Mouse (Mus musculus) hindbrain, postnatal 0 days (tissue): ENCODE measurements at regions not wholly inside any gene's neighbourhood (a gene's known extent, or its start where the extent isn't known, plus 50 kb on each side); places are given as distances from the start of the nearest gene placed in this dataset.

Source experiments
- ATAC-seq: fragments of 200-750 bp; cut with Nextera tagmentation; 2 replicates; pipeline ENCODE4 v1.8.0; 2017; ENCODE audit warnings: mild to moderate bottlenecking, moderate TSS enrichment, moderate library complexity
- DNase-seq: peaks from one replicate; pipeline ENCODE4 v3.0.0-alpha.2; 2015; ENCODE audit warnings: low spot score
- H3K27ac ChIP-seq: fragments of 300-500 bp; sonication (generic); 2 replicates; pipeline ENCODE4 v1.5.1; 2014; ENCODE audit warnings: mild to moderate bottlenecking
- H3K27me3 ChIP-seq: fragments of 300-500 bp; sonication (generic); 2 replicates; pipeline ENCODE4 v1.6.1; 2014; ENCODE audit warnings: low read length, mixed read lengths; ENCODE audit not compliant: insufficient read depth
- H3K36me3 ChIP-seq: fragments of 300-500 bp; sonication (generic); 2 replicates; pipeline ENCODE4 v1.6.1; 2014; ENCODE audit warnings: low read length, mixed read lengths; ENCODE audit not compliant: insufficient read depth
- H3K4me1 ChIP-seq: fragments of 300-500 bp; sonication (generic); 2 replicates; pipeline ENCODE4 v1.6.1; 2014; ENCODE audit warnings: antibody characterized with exemption, low read length, mixed read lengths; ENCODE audit not compliant: insufficient read depth
- H3K4me2 ChIP-seq: fragments of 300-500 bp; sonication (generic); 2 replicates; pipeline ENCODE4 v1.6.1; 2014; ENCODE audit warnings: low read depth, mild to moderate bottlenecking, low read length, moderate library complexity, mixed read lengths
- H3K4me3 ChIP-seq: fragments of 300-500 bp; sonication (generic); 2 replicates; pipeline ENCODE4 v1.5.1; 2014; ENCODE audit warnings: low read length
- H3K9ac ChIP-seq: fragments of 300-500 bp; sonication (generic); replicated peaks from 2 replicates; pipeline ENCODE4 v1.6.1; 2014; ENCODE audit warnings: mild to moderate bottlenecking, low read length, moderate library complexity, mixed read lengths
- H3K9me3 ChIP-seq: fragments of 300-500 bp; sonication (generic); 2 replicates; pipeline ENCODE4 v1.6.1; 2016; ENCODE audit warnings: low read length, mixed read lengths
- CTCF ChIP-seq: IDR thresholded peaks from 2 replicates; pipeline ENCODE4 v1.5.1; 2016; ENCODE audit warnings: antibody characterized with exemption, control low read depth, low read depth
- WGBS: fragments of 180-500 bp; shearing (Covaris S2); extraction: QIAGEN DNeasy Blood & Tissue Kit; methylation state at CpG from one replicate; pipeline ENCODE4 v1.1.7; 2014; 5-methylcytosine and 5-hydroxymethylcytosine counted together

- ATAC-seq (no peak), DNase-seq (no peak)
- Histone ChIP-seq H3K9ac (no peak overlapping the region), H3K4me1 (no peaks in the 10 kb centered on the region), H3K27ac (no peak overlapping the region), H3K9me3 (no peaks in the 10 kb centered on the region), H3K4me2 (no peak overlapping the region), H3K27me3 (no peaks in the 10 kb centered on the region), H3K4me3 (no peak overlapping the region), H3K36me3 (no peaks in the 10 kb centered on the region)
- 29% methylated on average over 7 of the region's 7 CpGs for WGBS
- no peak for TF ChIP-seq CTCF
These were observed 227.5 kb downstream of the Csl start for GRCm38 (mm10) chr10:99531992-99532391.

DNA sequence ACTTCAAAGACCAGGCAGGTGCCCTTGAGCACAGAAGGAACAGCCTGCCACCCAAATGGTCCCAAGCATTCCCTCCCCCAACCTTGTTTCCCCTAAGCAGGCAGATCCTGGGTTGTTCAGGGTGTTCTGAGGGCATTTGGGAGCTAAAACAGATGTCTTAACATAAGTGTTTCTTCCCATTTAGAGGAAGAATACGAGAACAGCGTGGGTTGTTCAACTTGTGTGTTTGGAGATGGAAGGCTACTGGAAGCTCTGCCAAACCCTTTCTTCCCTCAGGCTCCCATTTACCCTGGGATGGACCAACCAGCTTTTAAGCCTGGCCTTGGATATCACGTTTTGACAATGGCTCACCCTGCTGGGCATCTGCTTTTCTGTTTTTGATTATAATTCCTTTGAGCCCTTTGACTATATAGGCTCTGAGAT is 226.8 kb downstream of the Csl start:
- Histone ChIP-seq H3K4me3 (no peak overlapping the region), H3K4me1 (no peaks in the 10 kb centered on the region), H3K9me3 (no peaks in the 10 kb centered on the region), H3K36me3 (no peaks in the 10 kb centered on the region), H3K9ac (no peak overlapping the region), H3K4me2 (no peak overlapping the region), H3K27ac (no peak overlapping the region), H3K27me3 (no peaks in the 10 kb centered on the region)
- ATAC-seq: no peak
- TF ChIP-seq CTCF: 0 out of 2 replicates have a peak, but pooled peaks have one; percentile 14
- peak; percentile 28 for DNase-seq
- 40% methylated on average over 3 of the region's 3 CpGs for WGBS

DNA sequence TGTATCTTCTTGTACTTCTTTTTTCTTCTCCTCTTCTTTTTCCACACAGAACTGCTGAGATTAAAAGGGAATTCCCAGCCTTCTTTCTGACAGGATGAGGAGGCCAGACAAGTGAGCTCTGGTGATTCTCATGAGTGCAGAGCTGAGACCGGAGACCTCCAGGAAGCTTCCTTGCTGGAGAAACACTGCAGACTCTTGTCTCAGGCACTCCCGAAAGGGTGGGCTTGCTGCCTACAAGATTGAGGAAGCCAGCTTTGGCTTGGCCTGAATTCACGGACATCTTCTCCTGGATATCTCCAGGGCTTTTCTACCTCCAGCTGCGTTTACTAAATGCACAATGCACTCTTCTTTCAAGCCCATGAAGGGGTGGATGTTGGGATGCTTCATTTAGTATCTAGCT is 226.0 kb downstream of the Csl start:
- no peak overlapping the region for H3K27ac ChIP-seq
- DNase-seq: no peak
- 57% methylated on average over 4 of the region's 4 CpGs for WGBS
- H3K27me3 ChIP-seq: no peaks in the 10 kb centered on the region
- TF ChIP-seq CTCF: no peak
- no peaks in the 10 kb centered on the region for H3K36me3 ChIP-seq
- H3K4me1 ChIP-seq: no peaks in the 10 kb centered on the region
- H3K4me3 ChIP-seq: no peak overlapping the region
- no peak for ATAC-seq
- H3K9me3 ChIP-seq: no peaks in the 10 kb centered on the region
- H3K9ac ChIP-seq: no peak overlapping the region
- no peak overlapping the region for H3K4me2 ChIP-seq

GRCm38 (mm10) chr10:99534237-99534636 is 225.2 kb downstream of the Csl start:
- TF ChIP-seq CTCF: no peak
- Histone ChIP-seq H3K27ac (no peak overlapping the region), H3K4me2 (no peak overlapping the region), H3K27me3 (no peaks in the 10 kb centered on the region), H3K4me3 (no peak overlapping the region), H3K36me3 (no peaks in the 10 kb centered on the region), H3K9me3 (no peaks in the 10 kb centered on the region), H3K9ac (no peak overlapping the region), H3K4me1 (no peaks in the 10 kb centered on the region)
- DNase-seq (no peak), ATAC-seq (no peak)
- WGBS: 69% methylated on average over 7 of the region's 7 CpGs

GRCm38 (mm10) chr10:99538639-99539038 is 220.8 kb downstream of the Csl start:
- no peak overlapping the region for H3K4me2 ChIP-seq
- no peak overlapping the region for H3K27ac ChIP-seq
- WGBS: 42% methylated on average over 5 of the region's 5 CpGs
- H3K9ac ChIP-seq: no peak overlapping the region
- TF ChIP-seq CTCF: no peak
- no peak overlapping the region for H3K4me3 ChIP-seq
- ATAC-seq: no peak
- no peaks in the 10 kb centered on the region for H3K9me3 ChIP-seq
- DNase-seq: no peak
- no peaks in the 10 kb centered on the region for H3K36me3 ChIP-seq
- H3K4me1 ChIP-seq: no peaks in the 10 kb centered on the region
- no peaks in the 10 kb centered on the region for H3K27me3 ChIP-seq

DNA sequence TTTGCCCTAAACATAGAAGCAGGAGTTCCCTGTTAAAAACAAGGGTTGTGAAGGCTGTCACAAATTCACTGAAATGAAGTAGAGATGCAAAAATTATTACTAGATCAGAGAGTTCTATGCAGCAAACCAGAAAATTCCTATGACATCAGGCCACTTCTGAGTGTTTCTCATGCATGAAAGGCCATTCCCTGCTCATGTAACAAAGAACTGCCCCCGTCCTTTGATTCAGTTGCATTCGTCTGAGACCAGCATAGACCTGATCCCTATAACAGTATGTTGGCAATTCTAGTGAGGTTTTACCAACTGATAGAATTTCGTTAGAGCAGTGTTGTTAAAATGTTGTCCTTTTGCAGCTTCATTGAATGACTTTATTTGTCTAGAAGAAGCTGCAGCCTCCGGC is 207.1 kb downstream of the Csl start:
- no peak overlapping the region for H3K9ac ChIP-seq
- H3K4me3 ChIP-seq: no peak overlapping the region
- DNase-seq (no peak), ATAC-seq (no peak)
- WGBS: 74% methylated on average over 4 of the region's 4 CpGs
- peak overlapping the region; percentile 17; the same call in 1 of the 2 replicates for H3K27ac ChIP-seq
- H3K27me3 ChIP-seq: no peaks in the 10 kb centered on the region
- no peaks in the 10 kb centered on the region for H3K9me3 ChIP-seq
- H3K4me2 ChIP-seq: no peak overlapping the region
- no peaks in the 10 kb centered on the region for H3K4me1 ChIP-seq
- no peak for TF ChIP-seq CTCF
- H3K36me3 ChIP-seq: no peaks in the 10 kb centered on the region

DNA sequence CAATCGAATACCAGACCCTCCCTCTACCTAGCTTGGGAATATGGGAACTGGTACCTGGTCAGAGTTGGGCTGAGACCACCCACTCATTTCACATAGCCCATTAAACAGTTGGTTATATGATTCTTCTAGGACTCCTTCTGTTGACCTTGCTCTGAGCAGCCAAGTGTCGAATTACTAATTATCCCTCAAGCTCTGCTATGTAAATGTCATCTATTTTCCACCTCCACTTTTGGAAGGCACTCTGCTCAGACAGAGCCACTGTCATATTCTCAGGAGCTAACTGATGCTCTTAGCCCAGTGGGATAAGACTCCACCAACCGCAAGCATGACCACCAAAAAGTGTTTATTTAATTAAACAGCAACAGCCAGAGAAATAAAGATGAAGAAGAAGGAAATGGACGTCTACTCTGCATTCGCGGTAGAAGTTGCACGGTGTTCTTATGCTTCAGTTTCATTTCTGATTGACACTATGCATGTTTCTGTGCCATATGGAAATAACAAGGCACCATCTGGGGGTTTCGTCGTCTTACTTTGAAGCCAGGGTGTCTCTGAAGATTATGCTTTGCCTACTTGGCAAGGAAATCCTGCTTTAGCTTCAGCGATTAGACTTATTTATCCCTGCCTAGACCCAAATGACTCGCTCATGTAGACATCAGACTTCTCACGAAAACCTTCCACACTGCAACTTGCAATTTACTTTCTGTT is 206.5 kb downstream of the Csl start:
- 61% methylated on average over 12 of the region's 12 CpGs for WGBS
- H3K9me3 ChIP-seq: no peaks in the 10 kb centered on the region
- no peak overlapping the region for H3K4me3 ChIP-seq
- H3K27ac ChIP-seq: peak overlapping the region; percentile 17; the same call in 1 of the 2 replicates
- H3K36me3 ChIP-seq: no peaks in the 10 kb centered on the region
- DNase-seq (peak; percentile 64), ATAC-seq (0 out of 2 replicates have a peak, but pooled peaks have one; percentile 32)
- H3K4me1 ChIP-seq: no peaks in the 10 kb centered on the region
- no peak overlapping the region for H3K9ac ChIP-seq
- TF ChIP-seq CTCF: no peak
- H3K27me3 ChIP-seq: no peaks in the 10 kb centered on the region
- H3K4me2 ChIP-seq: no peak overlapping the region
